Mouse (Mus musculus) neural tube, embryonic 11.5 days (tissue): ENCODE measurements around the gene Gpcpd1. TPM values are rescaled to one million over a fixed set of nuclear protein-coding genes. Genes with fewer than 3 reads are reported as not detected.
"Not testable (repeated sequence)": the region's sequence is repeated elsewhere in the genome, so short reads cannot be mapped to it uniquely, and the experiment has no call there.

Source experiments
- ATAC-seq: fragments of 200-750 bp; cut with Nextera tagmentation; 2 replicates; pipeline ENCODE4 v1.8.0; 2017; ENCODE audit warnings: moderate number of reproducible peaks, mild to moderate bottlenecking, moderate TSS enrichment, moderate library complexity; ENCODE audit not compliant: insufficient read depth, low FRiP score, low TSS enrichment
- DNase-seq: peaks from one replicate; pipeline ENCODE4 v3.0.0-alpha.2; 2015; ENCODE audit warnings: low spot score
- H3K27ac ChIP-seq: fragments of 300-500 bp; sonication (generic); 2 replicates; pipeline ENCODE4 v1.5.1; 2014; ENCODE audit warnings: low read depth, mild to moderate bottlenecking, low read length
- H3K27me3 ChIP-seq: fragments of 300-500 bp; sonication (generic); 2 replicates; pipeline ENCODE4 v1.6.1; 2014; ENCODE audit warnings: mild to moderate bottlenecking, low read length, mixed read lengths; ENCODE audit not compliant: control insufficient read depth, insufficient read depth
- H3K36me3 ChIP-seq: fragments of 300-500 bp; sonication (generic); 2 replicates; pipeline ENCODE4 v1.6.1; 2014; ENCODE audit warnings: mild to moderate bottlenecking, low read length, moderate library complexity, mixed read lengths; ENCODE audit not compliant: control insufficient read depth, insufficient read depth
- H3K4me1 ChIP-seq: fragments of 300-500 bp; sonication (generic); 2 replicates; pipeline ENCODE4 v1.6.1; 2014; ENCODE audit warnings: low read length, mixed read lengths; ENCODE audit not compliant: control insufficient read depth, insufficient read depth
- H3K4me2 ChIP-seq: fragments of 300-500 bp; sonication (generic); 2 replicates; pipeline ENCODE4 v1.6.1; 2014; ENCODE audit warnings: low read depth, mild to moderate bottlenecking, moderate library complexity
- H3K4me3 ChIP-seq: fragments of 300-500 bp; sonication (generic); 2 replicates; pipeline ENCODE4 v1.5.1; 2014; ENCODE audit warnings: low read depth, low read length
- H3K9ac ChIP-seq: fragments of 300-500 bp; sonication (generic); 2 replicates; pipeline ENCODE4 v1.6.1; 2014; ENCODE audit warnings: mild to moderate bottlenecking, low read length
- H3K9me3 ChIP-seq: fragments of 300-500 bp; sonication (generic); 2 replicates; pipeline ENCODE4 v1.6.1; 2016; ENCODE audit warnings: low read length; ENCODE audit not compliant: control insufficient read depth
- WGBS: fragments of 180-500 bp; shearing (Covaris S2); extraction: QIAGEN DNeasy Blood & Tissue Kit; methylation state at CpG from one replicate; pipeline ENCODE4 v1.1.7; 2014; 5-methylcytosine and 5-hydroxymethylcytosine counted together
- polyA plus RNA-seq: library from polyadenylated mRNA; unstranded; fragments of >200 nt; fragmentation: Nextera tagmentation; extraction: Ambion mirVana; gene quantifications from 2 replicates; pipeline ENCODE4 v1.2.1, GENCODE M21; 2014

Gpcpd1 gene
- polyA plus RNA-seq, 1 experiment from 2014 or later = 44.5 TPM

- ATAC-seq = no peak
- WGBS = 87% methylated on average over 11 of the region's 11 CpGs
- no peak overlapping the region for H3K4me2 ChIP-seq
Measured at GRCm38 (mm10) chr2:132595601-132596235, 8.2 kb upstream of the Gpcpd1 start.

GRCm38 (mm10) chr2:132592126-132592525, 4.6 kb upstream of the Gpcpd1 start:
- Histone ChIP-seq H3K36me3 (no peaks in the 10 kb centered on the region), H3K4me1 (no peaks in the 10 kb centered on the region), H3K27ac (no peak overlapping the region), H3K4me2 (no peak overlapping the region), H3K9me3 (no peaks in the 10 kb centered on the region), H3K9ac (no peak overlapping the region), H3K27me3 (no peaks in the 10 kb centered on the region), H3K4me3 (no peak overlapping the region)
- WGBS = 91% methylated on average over 3 of the region's 3 CpGs
- ATAC-seq (no peak), DNase-seq (no peak)

More at GRCm38 (mm10) chr2:132595601-132596235, 8.2 kb upstream of the Gpcpd1 start:
- H3K27me3 ChIP-seq = no peaks in the 10 kb centered on the region
- no peak overlapping the region for H3K9ac ChIP-seq
- no peaks in the 10 kb centered on the region for H3K4me1 ChIP-seq
- DNase-seq = no peak
- H3K4me3 ChIP-seq = no peak overlapping the region
- H3K27ac ChIP-seq = no peak overlapping the region
- no peaks in the 10 kb centered on the region for H3K36me3 ChIP-seq
- H3K9me3 ChIP-seq = no peaks in the 10 kb centered on the region

GRCm38 (mm10) chr2:132591579-132591978, 4.0 kb upstream of the Gpcpd1 start:
- WGBS = 81% methylated on average over 3 of the region's 3 CpGs

GRCm38 (mm10) chr2:132589906-132590538, 2.5 kb upstream of the Gpcpd1 start:
- no peak overlapping the region for H3K27ac ChIP-seq
- DNase-seq (no peak), ATAC-seq (no peak)
- no peak overlapping the region for H3K4me2 ChIP-seq
- no peak overlapping the region for H3K4me3 ChIP-seq
- H3K9ac ChIP-seq = no peak overlapping the region
- H3K27me3 ChIP-seq = no peaks in the 10 kb centered on the region
- no peaks in the 10 kb centered on the region for H3K36me3 ChIP-seq
- H3K9me3 ChIP-seq = no peaks in the 10 kb centered on the region
- H3K4me1 ChIP-seq = no peaks in the 10 kb centered on the region
- 63% methylated on average over 6 of the region's 6 CpGs for WGBS

More at GRCm38 (mm10) chr2:132591579-132591978, 4.0 kb upstream of the Gpcpd1 start:
- H3K27me3 ChIP-seq, H3K36me3 ChIP-seq, H3K27ac ChIP-seq, H3K4me2 ChIP-seq, H3K9me3 ChIP-seq, H3K4me1 ChIP-seq, ATAC-seq, H3K9ac ChIP-seq, DNase-seq, H3K4me3 ChIP-seq: not testable (repeated sequence)

GRCm38 (mm10) chr2:132586006-132586405, 1.5 kb downstream of the Gpcpd1 start:
- Histone ChIP-seq H3K4me2 (no peak overlapping the region), H3K36me3 (no peaks in the 10 kb centered on the region), H3K4me1 (no peaks in the 10 kb centered on the region), H3K27me3 (no peaks in the 10 kb centered on the region), H3K9ac (no peak overlapping the region), H3K9me3 (no peaks in the 10 kb centered on the region), H3K4me3 (no peak overlapping the region), H3K27ac (no peak overlapping the region)
- 78% methylated on average over 3 of the region's 3 CpGs for WGBS
- DNase-seq (no peak), ATAC-seq (no peak)

GRCm38 (mm10) chr2:132584191-132584590, 3.3 kb downstream of the Gpcpd1 start:
- ATAC-seq = no peak
- Histone ChIP-seq H3K27ac (no peak overlapping the region), H3K9me3 (no peaks in the 10 kb centered on the region), H3K4me1 (no peaks in the 10 kb centered on the region), H3K36me3 (no peaks in the 10 kb centered on the region), H3K4me2 (no peak overlapping the region), H3K4me3 (no peak overlapping the region), H3K9ac (no peak overlapping the region), H3K27me3 (no peaks in the 10 kb centered on the region)
- DNase-seq = no peak
- WGBS = 91% methylated on average over 1 of the region's 1 CpGs

GRCm38 (mm10) chr2:132583126-132583525, 4.4 kb downstream of the Gpcpd1 start:
- no peak for ATAC-seq
- no peak for DNase-seq
- H3K9ac ChIP-seq = no peak overlapping the region
- no peaks in the 10 kb centered on the region for H3K36me3 ChIP-seq
- no peaks in the 10 kb centered on the region for H3K4me1 ChIP-seq
- H3K4me2 ChIP-seq = no peak overlapping the region
- H3K4me3 ChIP-seq = no peak overlapping the region
- no peaks in the 10 kb centered on the region for H3K9me3 ChIP-seq
- no peaks in the 10 kb centered on the region for H3K27me3 ChIP-seq
- 84% methylated on average over 3 of the region's 3 CpGs for WGBS
- no peak overlapping the region for H3K27ac ChIP-seq

- DNase-seq (no peak), ATAC-seq (no peak)
- Histone ChIP-seq H3K9ac (no peak overlapping the region), H3K27me3 (no peaks in the 10 kb centered on the region), H3K4me2 (no peak overlapping the region), H3K27ac (no peak overlapping the region), H3K36me3 (no peaks in the 10 kb centered on the region), H3K4me3 (no peak overlapping the region), H3K4me1 (no peaks in the 10 kb centered on the region), H3K9me3 (no peaks in the 10 kb centered on the region)
- WGBS = 77% methylated on average over 4 of the region's 4 CpGs
Measured at GRCm38 (mm10) chr2:132582227-132582626, 5.3 kb downstream of the Gpcpd1 start.

- WGBS = 86% methylated on average over 3 of the region's 3 CpGs
Measured at GRCm38 (mm10) chr2:132579689-132580088, 7.8 kb downstream of the Gpcpd1 start.

More at GRCm38 (mm10) chr2:132579689-132580088, 7.8 kb downstream of the Gpcpd1 start:
- no peak overlapping the region for H3K4me3 ChIP-seq
- no peaks in the 10 kb centered on the region for H3K36me3 ChIP-seq
- DNase-seq (no peak), ATAC-seq (no peak)
- no peaks in the 10 kb centered on the region for H3K9me3 ChIP-seq
- H3K9ac ChIP-seq = no peak overlapping the region
- H3K27ac ChIP-seq = no peak overlapping the region
- peaks cover 5% of the 10 kb centered on the region; the same call in 1 of the 2 replicates for H3K4me1 ChIP-seq
- H3K4me2 ChIP-seq = no peak overlapping the region
- H3K27me3 ChIP-seq = no peaks in the 10 kb centered on the region
